Mouse (Mus musculus) heart, embryonic 12.5 days (tissue): ENCODE data around the gene Disp1. TPM values are rescaled to one million over a fixed set of nuclear protein-coding genes. Genes with fewer than 3 reads are reported as not detected.

Source experiments
- ATAC-seq: fragments of 200-750 bp; cut with Nextera tagmentation; 2 replicates; pipeline ENCODE4 v1.8.0; 2017; ENCODE audit warnings: moderate TSS enrichment, moderate library complexity; ENCODE audit not compliant: insufficient number of reproducible peaks, low FRiP score
- H3K27ac ChIP-seq: fragments of 300-500 bp; sonication (generic); 2 replicates; pipeline ENCODE4 v1.5.1; 2016; ENCODE audit warnings: mild to moderate bottlenecking, moderate library complexity; ENCODE audit not compliant: poor library complexity, severe bottlenecking
- H3K27me3 ChIP-seq: fragments of 300-500 bp; sonication (generic); replicated peaks from 2 replicates; pipeline ENCODE4 v1.6.1; 2016; ENCODE audit warnings: mild to moderate bottlenecking, moderate library complexity
- H3K36me3 ChIP-seq: fragments of 300-500 bp; sonication (generic); 2 replicates; pipeline ENCODE4 v1.6.1; 2016; ENCODE audit warnings: mild to moderate bottlenecking, moderate library complexity
- H3K4me1 ChIP-seq: fragments of 300-500 bp; sonication (generic); replicated peaks from 2 replicates; pipeline ENCODE4 v1.6.1; 2016; ENCODE audit warnings: mild to moderate bottlenecking
- H3K4me2 ChIP-seq: fragments of 300-500 bp; sonication (generic); 2 replicates; pipeline ENCODE4 v1.6.1; 2016; ENCODE audit warnings: mild to moderate bottlenecking, moderate library complexity
- H3K4me3 ChIP-seq: fragments of 300-500 bp; sonication (generic); 2 replicates; pipeline ENCODE4 v1.5.1; 2016; ENCODE audit warnings: mild to moderate bottlenecking
- H3K9ac ChIP-seq: fragments of 300-500 bp; sonication (generic); 2 replicates; pipeline ENCODE4 v1.6.1; 2016; ENCODE audit warnings: mild to moderate bottlenecking, moderate library complexity
- H3K9me3 ChIP-seq: fragments of 300-500 bp; sonication (generic); replicated peaks from 2 replicates; pipeline ENCODE4 v1.6.1; 2016; ENCODE audit warnings: mild to moderate bottlenecking, moderate library complexity
- WGBS: fragments of 180-500 bp; shearing (Covaris S2); methylation state at CpG from one replicate; pipeline ENCODE4 v1.1.7; 2016; 5-methylcytosine and 5-hydroxymethylcytosine counted together
- polyA plus RNA-seq: library from polyadenylated mRNA; unstranded; fragments of >200 nt; fragmentation: Nextera tagmentation; extraction: Ambion mirVana; gene quantifications from 2 replicates; pipeline ENCODE4 v1.2.1, GENCODE M21; 2016

Gene Disp1
- polyA plus RNA-seq, 1 experiment from 2014 or later: 10.9 TPM

DNA sequence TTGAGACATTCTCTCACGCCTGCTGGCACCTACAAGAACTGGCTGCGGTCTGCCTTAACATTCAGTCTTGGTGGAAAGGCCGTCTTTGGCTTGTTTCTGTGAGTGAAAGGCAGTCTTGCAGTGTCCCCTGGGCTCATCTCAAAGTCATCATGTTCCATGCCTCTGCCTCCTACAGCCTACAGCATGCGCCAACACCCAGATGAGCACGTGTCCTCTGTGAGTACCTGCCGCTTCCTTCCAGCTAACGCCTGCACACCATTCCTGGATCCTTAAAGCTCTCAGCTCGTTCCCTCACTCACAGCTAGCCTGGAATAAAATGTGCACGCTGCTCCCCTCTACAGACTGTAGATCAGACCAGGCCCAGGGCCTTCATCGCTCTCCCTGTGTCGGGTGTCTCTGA, 60.3 kb downstream of the Disp1 start:
- Histone ChIP-seq H3K36me3 (peaks cover 7% of the 10 kb centered on the region), H3K27ac (no peak overlapping the region), H3K4me1 (peaks cover 25% of the 10 kb centered on the region), H3K9ac (no peak overlapping the region), H3K27me3 (no peaks in the 10 kb centered on the region), H3K4me2 (no peak overlapping the region), H3K9me3 (peaks cover 6% of the 10 kb centered on the region; the same call in 1 of the 2 replicates), H3K4me3 (no peak overlapping the region)
- no peak for ATAC-seq
- WGBS: 80% methylated on average over 11 of the region's 11 CpGs

GRCm38 (mm10) chr1:183160188-183160587, 61.1 kb downstream of the Disp1 start:
- no peak overlapping the region for H3K4me2 ChIP-seq
- H3K27ac ChIP-seq: no peak overlapping the region
- H3K4me3 ChIP-seq: no peak overlapping the region
- 75% methylated on average over 6 of the region's 6 CpGs for WGBS
- no peaks in the 10 kb centered on the region for H3K36me3 ChIP-seq
- ATAC-seq: no peak
- peaks cover 6% of the 10 kb centered on the region; the same call in 1 of the 2 replicates for H3K9me3 ChIP-seq
- no peak overlapping the region for H3K9ac ChIP-seq
- H3K27me3 ChIP-seq: no peaks in the 10 kb centered on the region
- H3K4me1 ChIP-seq: peaks cover 34% of the 10 kb centered on the region

DNA sequence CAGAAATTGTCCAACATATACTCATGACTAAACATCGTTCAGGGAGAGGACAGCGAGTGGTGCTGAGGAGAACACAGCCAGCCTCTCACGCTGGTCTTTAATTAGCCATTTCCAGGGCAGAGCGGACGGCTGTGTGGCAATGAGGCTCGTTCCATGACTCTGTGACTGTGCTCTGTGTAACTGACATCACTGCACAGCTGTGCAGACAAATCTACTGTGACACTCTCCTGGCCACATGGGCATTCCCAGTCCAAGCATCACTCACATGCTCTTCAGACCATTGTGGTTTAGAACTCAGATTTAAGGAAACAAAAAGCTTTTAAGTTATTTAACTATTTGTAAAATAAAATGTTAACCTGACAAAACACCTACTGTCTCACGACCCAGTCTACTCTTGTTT, 62.1 kb downstream of the Disp1 start:
- no peak for ATAC-seq
- Histone ChIP-seq H3K27ac (no peak overlapping the region), H3K4me3 (no peak overlapping the region), H3K9ac (no peak overlapping the region), H3K9me3 (peaks cover 6% of the 10 kb centered on the region; the same call in 1 of the 2 replicates), H3K36me3 (no peaks in the 10 kb centered on the region), H3K27me3 (no peaks in the 10 kb centered on the region), H3K4me2 (no peak overlapping the region), H3K4me1 (peaks cover 34% of the 10 kb centered on the region)
- WGBS: 70% methylated on average over 7 of the region's 7 CpGs

GRCm38 (mm10) chr1:183155600-183155999, 65.7 kb downstream of the Disp1 start:
- no peak overlapping the region for H3K27ac ChIP-seq
- WGBS: 51% methylated on average over 5 of the region's 5 CpGs
- H3K4me1 ChIP-seq: peaks cover 32% of the 10 kb centered on the region
- H3K4me3 ChIP-seq: no peak overlapping the region
- no peaks in the 10 kb centered on the region for H3K27me3 ChIP-seq
- no peak overlapping the region for H3K9ac ChIP-seq
- no peak overlapping the region for H3K4me2 ChIP-seq
- no peaks in the 10 kb centered on the region for H3K36me3 ChIP-seq
- peaks cover 6% of the 10 kb centered on the region; the same call in 1 of the 2 replicates for H3K9me3 ChIP-seq
- ATAC-seq: no peak

GRCm38 (mm10) chr1:183154296-183155204, 66.8 kb downstream of the Disp1 start:
- Histone ChIP-seq H3K4me3 (no peak overlapping the region), H3K9me3 (peaks cover 6% of the 10 kb centered on the region; the same call in 1 of the 2 replicates), H3K4me2 (no peak overlapping the region), H3K9ac (no peak overlapping the region), H3K4me1 (peaks cover 39% of the 10 kb centered on the region), H3K36me3 (no peaks in the 10 kb centered on the region), H3K27me3 (no peaks in the 10 kb centered on the region), H3K27ac (peak overlapping the region; percentile 43; the same call in 1 of the 2 replicates)
- ATAC-seq: no peak
- 48% methylated on average over 7 of the region's 7 CpGs for WGBS

GRCm38 (mm10) chr1:183153354-183153753, 68.0 kb downstream of the Disp1 start:
- Histone ChIP-seq H3K4me2 (no peak overlapping the region), H3K9me3 (peaks cover 6% of the 10 kb centered on the region; the same call in 1 of the 2 replicates), H3K36me3 (no peaks in the 10 kb centered on the region), H3K27ac (no peak overlapping the region), H3K9ac (no peak overlapping the region), H3K4me1 (peaks cover 45% of the 10 kb centered on the region), H3K27me3 (no peaks in the 10 kb centered on the region), H3K4me3 (no peak overlapping the region)
- no peak for ATAC-seq
- 95% methylated on average over 4 of the region's 4 CpGs for WGBS

- Histone ChIP-seq H3K9ac (no peak overlapping the region), H3K4me1 (peaks cover 54% of the 10 kb centered on the region), H3K4me3 (no peak overlapping the region), H3K27me3 (no peaks in the 10 kb centered on the region), H3K36me3 (no peaks in the 10 kb centered on the region), H3K9me3 (no peaks in the 10 kb centered on the region), H3K4me2 (no peak overlapping the region), H3K27ac (no peak overlapping the region)
- 72% methylated on average over 12 of the region's 12 CpGs for WGBS
- no peak for ATAC-seq
Observed at GRCm38 (mm10) chr1:183151510-183152319, 69.6 kb downstream of the Disp1 start.

GRCm38 (mm10) chr1:183150379-183150840, 70.9 kb downstream of the Disp1 start:
- H3K4me1 ChIP-seq: peaks cover 54% of the 10 kb centered on the region
- no peaks in the 10 kb centered on the region for H3K9me3 ChIP-seq
- H3K4me2 ChIP-seq: no peak overlapping the region
- H3K9ac ChIP-seq: no peak overlapping the region
- 52% methylated on average over 12 of the region's 12 CpGs for WGBS
- no peaks in the 10 kb centered on the region for H3K36me3 ChIP-seq
- no peaks in the 10 kb centered on the region for H3K27me3 ChIP-seq
- ATAC-seq: no peak
- H3K4me3 ChIP-seq: no peak overlapping the region
- H3K27ac ChIP-seq: no peak overlapping the region

DNA sequence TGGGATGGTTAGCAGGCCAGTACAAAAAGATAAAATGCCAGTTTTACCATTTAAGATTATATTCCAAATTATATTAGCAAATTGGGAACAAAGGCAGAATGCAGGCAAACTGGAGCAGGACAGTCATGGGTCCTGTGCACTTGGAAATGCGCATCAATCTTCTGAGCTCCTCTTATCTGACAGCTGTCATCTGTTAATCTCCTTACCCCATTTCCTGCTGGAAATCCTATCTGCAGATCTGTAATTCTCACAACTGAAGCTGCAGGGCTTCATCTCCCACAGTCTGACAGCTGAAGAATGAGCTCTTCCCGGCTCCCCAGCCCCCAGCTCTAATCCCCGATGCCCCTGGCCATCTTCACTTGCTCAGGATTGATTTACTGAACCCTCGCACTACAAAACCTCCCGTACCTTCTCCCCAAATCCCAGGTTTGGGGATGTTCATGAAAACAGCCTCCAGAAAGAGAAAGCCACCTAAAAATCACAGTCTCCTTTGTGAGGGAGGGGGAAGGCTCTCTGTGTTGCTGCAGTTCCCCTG, 71.7 kb downstream of the Disp1 start:
- Histone ChIP-seq H3K36me3 (no peaks in the 10 kb centered on the region), H3K4me3 (no peak overlapping the region), H3K9me3 (no peaks in the 10 kb centered on the region), H3K9ac (no peak overlapping the region), H3K4me1 (peaks cover 49% of the 10 kb centered on the region), H3K4me2 (no peak overlapping the region), H3K27ac (no peak overlapping the region), H3K27me3 (no peaks in the 10 kb centered on the region)
- no peak for ATAC-seq
- 42% methylated on average over 5 of the region's 5 CpGs for WGBS

DNA sequence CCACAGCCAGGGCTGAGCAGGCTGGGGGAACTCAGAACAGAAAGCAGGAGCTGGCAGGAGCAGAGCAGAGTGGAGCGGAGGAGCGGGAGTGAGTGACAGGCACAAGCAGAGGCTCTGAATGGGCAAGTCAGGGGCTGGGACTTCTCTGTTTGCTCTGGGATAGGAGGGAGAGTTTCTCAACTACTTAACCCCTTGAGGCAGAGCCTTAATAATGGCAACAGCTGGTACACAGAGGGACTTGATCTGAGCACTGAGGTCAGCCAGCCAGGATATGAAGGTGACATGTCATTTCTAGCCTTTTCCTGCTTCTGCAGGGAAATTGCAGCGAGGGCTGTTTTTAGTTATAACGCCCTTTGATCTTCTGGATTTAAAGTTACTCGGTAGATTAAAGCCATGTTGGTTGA, 73.9 kb downstream of the Disp1 start:
- peaks cover 48% of the 10 kb centered on the region for H3K4me1 ChIP-seq
- peak; percentile 84 for ATAC-seq
- H3K4me3 ChIP-seq: no peak overlapping the region
- no peaks in the 10 kb centered on the region for H3K36me3 ChIP-seq
- H3K27me3 ChIP-seq: no peaks in the 10 kb centered on the region
- 16% methylated on average over 5 of the region's 5 CpGs for WGBS
- H3K9ac ChIP-seq: no peak overlapping the region; the same call in 1 of the 2 replicates
- peak overlapping the region; percentile 29; the same call in 1 of the 2 replicates for H3K4me2 ChIP-seq
- H3K27ac ChIP-seq: peak overlapping the region; percentile 30; the same call in 1 of the 2 replicates
- no peaks in the 10 kb centered on the region for H3K9me3 ChIP-seq

DNA sequence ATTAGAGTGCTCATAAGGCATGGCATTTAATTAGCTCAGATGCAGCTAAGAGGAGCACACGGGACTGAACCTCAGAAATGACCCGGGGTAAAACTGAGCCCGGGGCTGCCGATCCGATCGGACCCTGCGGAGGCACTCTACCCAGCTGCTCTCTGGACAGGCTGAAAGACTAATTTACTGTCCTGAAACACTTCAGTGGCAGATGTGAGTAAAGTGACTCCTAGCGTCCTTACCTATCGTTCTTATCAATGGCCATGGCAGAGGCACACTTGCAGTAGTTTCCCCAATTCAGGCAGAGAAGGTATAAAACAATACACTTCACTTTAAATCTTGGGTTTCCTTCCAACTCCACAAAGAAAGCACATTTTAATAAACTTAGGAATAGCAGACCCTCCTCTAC, 74.5 kb downstream of the Disp1 start:
- Histone ChIP-seq H3K36me3 (no peaks in the 10 kb centered on the region), H3K4me1 (peaks cover 51% of the 10 kb centered on the region), H3K9me3 (no peaks in the 10 kb centered on the region), H3K9ac (peak overlapping the region; percentile 55), H3K4me3 (no peak overlapping the region), H3K27me3 (no peaks in the 10 kb centered on the region), H3K4me2 (peak overlapping the region; percentile 54), H3K27ac (no peak overlapping the region)
- ATAC-seq: no peak
- 23% methylated on average over 9 of the region's 9 CpGs for WGBS
